Mouse (Mus musculus): ENCODE measurements at regions not wholly inside any gene's neighbourhood (a gene's known extent, or its start where the extent isn't known, plus 50 kb on each side); places are given as distances from the start of the nearest gene placed in this dataset.

DNA sequence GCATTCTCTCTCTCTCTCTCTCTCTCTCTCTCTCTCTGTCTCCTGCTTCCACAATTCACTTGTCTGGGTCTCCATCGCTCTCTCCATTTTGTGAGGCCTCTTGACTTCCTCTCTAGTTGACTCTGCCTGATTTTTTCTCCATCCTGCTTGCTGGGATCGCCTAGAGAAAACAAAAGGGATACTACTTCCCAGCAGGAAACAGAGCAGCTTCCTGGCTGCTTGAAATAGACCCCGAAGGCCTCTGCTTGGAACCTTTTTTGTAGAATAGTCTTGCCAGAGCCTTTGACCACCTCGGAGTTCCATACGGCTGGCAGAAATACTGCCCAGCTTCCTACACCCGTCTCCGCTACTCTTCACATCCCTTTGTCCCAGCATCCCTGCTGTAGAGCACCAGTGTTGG lies 210.7 kb downstream of the Zfp36l1 start:
- in situ Hi-C loops (cut with MboI; ENCODE audit: low sequenced_read_pairs in 2 of 2, unreplicated experiment in 2 of 2) = no loop called here
- no peak for DNase-seq (ENCODE audit: low read depth, low spot score)
- Histone ChIP-seq H3K4me1 (ENCODE audit: control insufficient read depth in 2 of 2, insufficient read depth in 2 of 2, low read length in 2 of 2, poor library complexity in 1 of 2) (peaks cover 2 to 20% of the 10 kb centered on the region in 2 experiments; a peak in 3 of 4 replicates), H3K4me3 (ENCODE audit: insufficient read depth in 1 of 2, low read depth in 1 of 2, low read length in 2 of 2, poor library complexity in 1 of 2, severe bottlenecking in 1 of 2) (no peak overlapping the region), H3K9me3 (ENCODE audit: control insufficient read depth, insufficient read depth, low read depth, low read length) (no peaks in the 10 kb centered on the region), H3K27ac (ENCODE audit: insufficient read depth, low read depth, low read length, poor library complexity, severe bottlenecking) (no peak overlapping the region), H3K9ac (ENCODE audit: insufficient read depth, low read depth, low read length, poor library complexity, severe bottlenecking) (no peak overlapping the region), H3K36me3 (ENCODE audit: control insufficient read depth, insufficient read depth, low read length, poor library complexity, severe bottlenecking) (no peaks in the 10 kb centered on the region)
- no peak for TF ChIP-seq MAFK (IDR thresholded peaks at IDR 0.05; ENCODE audit: insufficient read depth, low read depth, low read length)
- no peak for TF ChIP-seq HCFC1 (IDR thresholded peaks at IDR 0.05; ENCODE audit: borderline replicate concordance, insufficient read depth, low read length)
- TF ChIP-seq CHD2 (IDR thresholded peaks at IDR 0.05; ENCODE audit: low read depth, low read length) = no peak

DNA sequence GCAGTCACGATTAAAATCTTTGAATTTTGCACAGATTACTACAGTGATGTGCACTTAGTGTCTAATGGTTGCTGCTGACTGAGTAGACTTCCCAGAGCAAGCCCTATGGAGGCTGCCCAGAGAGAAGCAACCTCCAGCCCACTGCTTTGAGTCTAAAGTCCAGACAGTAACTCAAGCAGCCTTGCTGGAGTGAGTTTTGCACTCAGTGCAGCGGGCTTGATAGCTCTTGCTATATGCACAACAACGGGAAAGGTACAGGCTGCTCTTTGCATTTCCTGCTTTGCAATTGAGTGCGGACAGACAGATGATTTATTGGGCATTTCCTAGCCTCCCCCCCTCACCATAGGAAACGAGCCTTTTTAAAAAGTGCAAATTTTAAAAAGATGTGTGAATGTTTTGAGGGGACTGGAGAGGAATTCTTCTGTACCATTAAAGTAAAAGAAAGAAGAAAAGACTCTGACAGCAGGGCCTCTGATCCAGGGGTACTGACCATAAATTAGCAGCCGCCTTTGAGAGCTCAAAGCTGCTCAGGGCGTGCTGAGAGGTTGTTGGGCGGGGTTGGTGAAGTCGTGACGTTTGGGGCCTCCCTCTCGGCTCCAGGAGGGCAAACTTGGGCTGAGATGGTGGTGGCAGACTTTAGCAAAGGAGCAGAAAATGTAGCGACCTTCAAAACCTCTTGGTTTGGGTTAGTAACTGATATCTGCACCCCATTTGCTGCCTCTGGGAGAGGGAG lies 214.4 kb downstream of the Zfp36l1 start:
- H3K9ac ChIP-seq (ENCODE audit: insufficient read depth, low read depth, low read length, poor library complexity, severe bottlenecking) = no peak overlapping the region
- TF ChIP-seq ZC3H11A (IDR thresholded peaks at IDR 0.05; ENCODE audit: borderline replicate concordance, low read depth, low read length) (no peak), ZNF384 (IDR thresholded peaks at IDR 0.05; ENCODE audit: low read depth, low read length) (no peak), HCFC1 (IDR thresholded peaks at IDR 0.05; ENCODE audit: borderline replicate concordance, insufficient read depth, low read length) (no peak)
- H3K36me3 ChIP-seq (ENCODE audit: control insufficient read depth, insufficient read depth, low read length, poor library complexity, severe bottlenecking) = no peaks in the 10 kb centered on the region
- DNase-seq (ENCODE audit: low read depth, low spot score) = no peak
- H3K9me3 ChIP-seq (ENCODE audit: control insufficient read depth, insufficient read depth, low read depth, low read length) = no peaks in the 10 kb centered on the region
- no peak overlapping the region for H3K4me3 ChIP-seq (ENCODE audit: insufficient read depth in 1 of 2, low read depth in 1 of 2, low read length in 2 of 2, poor library complexity in 1 of 2, severe bottlenecking in 1 of 2)
- in situ Hi-C loops (cut with MboI; ENCODE audit: low sequenced_read_pairs in 2 of 2, unreplicated experiment in 2 of 2) = no loop called here
- H3K4me1 ChIP-seq (ENCODE audit: control insufficient read depth in 2 of 2, insufficient read depth in 2 of 2, low read length in 2 of 2, poor library complexity in 1 of 2) = peaks cover 8 to 27% of the 10 kb centered on the region in 2 experiments
- no peak overlapping the region for H3K27ac ChIP-seq (ENCODE audit: insufficient read depth, low read depth, low read length, poor library complexity, severe bottlenecking)

GRCm38 (mm10) chr12:79895975-79896374 lies 216.8 kb downstream of the Zfp36l1 start:
- H3K27ac ChIP-seq (ENCODE audit: insufficient read depth, low read depth, low read length, poor library complexity, severe bottlenecking) = no peak overlapping the region
- H3K4me3 ChIP-seq (ENCODE audit: insufficient read depth in 1 of 2, low read depth in 1 of 2, low read length in 2 of 2, poor library complexity in 1 of 2, severe bottlenecking in 1 of 2) = no peak overlapping the region
- DNase-seq (ENCODE audit: low read depth, low spot score) = no peak
- peak overlapping the region; percentile 35; the same call in 1 of the 2 replicates for H3K9ac ChIP-seq (ENCODE audit: insufficient read depth, low read depth, low read length, poor library complexity, severe bottlenecking)
- peaks cover 10 to 23% of the 10 kb centered on the region in 2 experiments for H3K4me1 ChIP-seq (ENCODE audit: control insufficient read depth in 2 of 2, insufficient read depth in 2 of 2, low read length in 2 of 2, poor library complexity in 1 of 2)
- H3K36me3 ChIP-seq (ENCODE audit: control insufficient read depth, insufficient read depth, low read length, poor library complexity, severe bottlenecking) = no peaks in the 10 kb centered on the region
- in situ Hi-C loops (cut with MboI; ENCODE audit: low sequenced_read_pairs in 2 of 2, unreplicated experiment in 2 of 2) = no loop called here
- H3K9me3 ChIP-seq (ENCODE audit: control insufficient read depth, insufficient read depth, low read depth, low read length) = no peaks in the 10 kb centered on the region
- TF ChIP-seq MAFK (IDR thresholded peaks at IDR 0.05; ENCODE audit: insufficient read depth, low read depth, low read length) (no peak), ZC3H11A (IDR thresholded peaks at IDR 0.05; ENCODE audit: borderline replicate concordance, low read depth, low read length) (no peak), ZNF384 (IDR thresholded peaks at IDR 0.05; ENCODE audit: low read depth, low read length) (no peak), HCFC1 (IDR thresholded peaks at IDR 0.05; ENCODE audit: borderline replicate concordance, insufficient read depth, low read length) (no peak), CHD2 (IDR thresholded peaks at IDR 0.05; ENCODE audit: low read depth, low read length) (no peak)

GRCm38 (mm10) chr12:79895324-79895723 lies 217.5 kb downstream of the Zfp36l1 start:
- H3K36me3 ChIP-seq (ENCODE audit: control insufficient read depth, insufficient read depth, low read length, poor library complexity, severe bottlenecking) = no peaks in the 10 kb centered on the region
- H3K9me3 ChIP-seq (ENCODE audit: control insufficient read depth, insufficient read depth, low read depth, low read length) = no peaks in the 10 kb centered on the region
- no peak overlapping the region for H3K27ac ChIP-seq (ENCODE audit: insufficient read depth, low read depth, low read length, poor library complexity, severe bottlenecking)
- TF ChIP-seq MAFK (IDR thresholded peaks at IDR 0.05; ENCODE audit: insufficient read depth, low read depth, low read length) = no peak
- TF ChIP-seq CHD2 (IDR thresholded peaks at IDR 0.05; ENCODE audit: low read depth, low read length) = no peak
- no peak for TF ChIP-seq HCFC1 (IDR thresholded peaks at IDR 0.05; ENCODE audit: borderline replicate concordance, insufficient read depth, low read length)
- no peak for TF ChIP-seq ZC3H11A (IDR thresholded peaks at IDR 0.05; ENCODE audit: borderline replicate concordance, low read depth, low read length)
- TF ChIP-seq ZNF384 (IDR thresholded peaks at IDR 0.05; ENCODE audit: low read depth, low read length) = no peak
- H3K4me3 ChIP-seq (ENCODE audit: insufficient read depth in 1 of 2, low read depth in 1 of 2, low read length in 2 of 2, poor library complexity in 1 of 2, severe bottlenecking in 1 of 2) = no peak overlapping the region
- H3K4me1 ChIP-seq (ENCODE audit: control insufficient read depth in 2 of 2, insufficient read depth in 2 of 2, low read length in 2 of 2, poor library complexity in 1 of 2) = peaks cover 10 to 24% of the 10 kb centered on the region in 2 experiments
- no peak for DNase-seq (ENCODE audit: low read depth, low spot score)
- H3K9ac ChIP-seq (ENCODE audit: insufficient read depth, low read depth, low read length, poor library complexity, severe bottlenecking) = no peak overlapping the region
- in situ Hi-C loops (cut with MboI; ENCODE audit: low sequenced_read_pairs in 2 of 2, unreplicated experiment in 2 of 2) = no loop called here

Data from ES-E14 (cell line).